Mouse (Mus musculus): ENCODE measurements around the gene Calhm3.
A peak's percentile ranks its signal among the peaks of the same experiment; 100 is the strongest.

The Calhm3 gene

GRCm38 (mm10) chr19:47157664-47158063, at the start of gene Calhm3:
TSS of gene Calhm3 (minus strand) at chr19:47157764.
- no peak for DNase-seq (ENCODE audit: low read depth, low spot score)

GRCm38 (mm10) chr19:47206126-47206525, 48.6 kb upstream of the Calhm3 start:
- no peak for DNase-seq (ENCODE audit: low read depth, low spot score)

GRCm38 (mm10) chr19:47204653-47205052, 47.1 kb upstream of the Calhm3 start:
- peak; percentile 78 for DNase-seq (ENCODE audit: low read depth, low spot score)

GRCm38 (mm10) chr19:47203042-47203441, 45.5 kb upstream of the Calhm3 start:
- no peak for DNase-seq (ENCODE audit: low read depth, low spot score)

GRCm38 (mm10) chr19:47202429-47202828, 44.9 kb upstream of the Calhm3 start:
- no peak for DNase-seq (ENCODE audit: low read depth, low spot score)

- DNase-seq (ENCODE audit: low read depth, low spot score) = no peak
Measured at GRCm38 (mm10) chr19:47201972-47202371, 44.4 kb upstream of the Calhm3 start.

- DNase-seq (ENCODE audit: low read depth, low spot score) = no peak
Measured at GRCm38 (mm10) chr19:47198671-47199350, 41.2 kb upstream of the Calhm3 start.

GRCm38 (mm10) chr19:47192158-47192557, 34.6 kb upstream of the Calhm3 start:
- no peak for DNase-seq (ENCODE audit: low read depth, low spot score)

- DNase-seq (ENCODE audit: low read depth, low spot score) = no peak
Measured at GRCm38 (mm10) chr19:47188515-47189128, 31.1 kb upstream of the Calhm3 start.

GRCm38 (mm10) chr19:47186514-47187275, 29.1 kb upstream of the Calhm3 start:
- DNase-seq (ENCODE audit: low read depth, low spot score) = no peak

- DNase-seq (ENCODE audit: low read depth, low spot score) = no peak
Measured at GRCm38 (mm10) chr19:47184736-47185135, 27.2 kb upstream of the Calhm3 start.

GRCm38 (mm10) chr19:47184221-47184620, 26.7 kb upstream of the Calhm3 start:
- no peak for DNase-seq (ENCODE audit: low read depth, low spot score)

GRCm38 (mm10) chr19:47180011-47180410, 22.4 kb upstream of the Calhm3 start:
- no peak for DNase-seq (ENCODE audit: low read depth, low spot score)

GRCm38 (mm10) chr19:47179272-47179809, 21.8 kb upstream of the Calhm3 start:
- DNase-seq (ENCODE audit: low read depth, low spot score) = no peak

- no peak for DNase-seq (ENCODE audit: low read depth, low spot score)
Measured at GRCm38 (mm10) chr19:47178431-47179271, 21.1 kb upstream of the Calhm3 start, which contains the start of gene Neurl1a. TSS of gene Neurl1a (plus strand) at chr19:47178820.

- DNase-seq (ENCODE audit: low read depth, low spot score) = no peak
Measured at GRCm38 (mm10) chr19:47178001-47178400, 20.4 kb upstream of the Calhm3 start.

- DNase-seq (ENCODE audit: low read depth, low spot score) = no peak
Measured at GRCm38 (mm10) chr19:47176916-47177505, 19.4 kb upstream of the Calhm3 start.

GRCm38 (mm10) chr19:47175472-47175871, 17.9 kb upstream of the Calhm3 start:
- DNase-seq (ENCODE audit: low read depth, low spot score) = no peak

GRCm38 (mm10) chr19:47174515-47174914, 17.0 kb upstream of the Calhm3 start:
- DNase-seq (ENCODE audit: low read depth, low spot score) = no peak

GRCm38 (mm10) chr19:47168793-47169412, 11.3 kb upstream of the Calhm3 start:
- no peak for DNase-seq (ENCODE audit: low read depth, low spot score)
